Mouse (Mus musculus): Measurements from ENCODE around the gene Lpar2.

Lpar2 gene

DNA sequence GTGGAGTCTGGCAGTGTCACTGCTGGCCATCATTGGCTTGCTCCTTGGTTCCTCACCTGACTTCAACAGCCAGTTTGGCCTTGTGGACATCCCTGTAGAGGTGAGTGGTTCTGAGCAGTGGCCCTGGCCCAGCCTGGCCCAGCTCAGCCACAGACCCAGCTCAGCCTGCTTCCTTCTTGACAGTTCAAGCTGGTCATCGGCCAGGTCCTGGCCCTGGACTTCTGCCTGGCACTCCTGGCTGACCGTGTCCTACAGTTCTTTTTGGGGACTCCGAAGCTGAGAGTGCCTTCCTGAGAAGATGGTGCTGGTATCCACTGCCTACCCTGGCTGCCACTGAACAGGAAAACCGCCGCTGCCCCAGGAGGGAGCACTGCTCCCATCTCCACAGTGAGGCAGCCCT is 15.0 kb upstream of the Lpar2 start:
- DNase-seq (ENCODE audit: low spot score), result no peak

DNA sequence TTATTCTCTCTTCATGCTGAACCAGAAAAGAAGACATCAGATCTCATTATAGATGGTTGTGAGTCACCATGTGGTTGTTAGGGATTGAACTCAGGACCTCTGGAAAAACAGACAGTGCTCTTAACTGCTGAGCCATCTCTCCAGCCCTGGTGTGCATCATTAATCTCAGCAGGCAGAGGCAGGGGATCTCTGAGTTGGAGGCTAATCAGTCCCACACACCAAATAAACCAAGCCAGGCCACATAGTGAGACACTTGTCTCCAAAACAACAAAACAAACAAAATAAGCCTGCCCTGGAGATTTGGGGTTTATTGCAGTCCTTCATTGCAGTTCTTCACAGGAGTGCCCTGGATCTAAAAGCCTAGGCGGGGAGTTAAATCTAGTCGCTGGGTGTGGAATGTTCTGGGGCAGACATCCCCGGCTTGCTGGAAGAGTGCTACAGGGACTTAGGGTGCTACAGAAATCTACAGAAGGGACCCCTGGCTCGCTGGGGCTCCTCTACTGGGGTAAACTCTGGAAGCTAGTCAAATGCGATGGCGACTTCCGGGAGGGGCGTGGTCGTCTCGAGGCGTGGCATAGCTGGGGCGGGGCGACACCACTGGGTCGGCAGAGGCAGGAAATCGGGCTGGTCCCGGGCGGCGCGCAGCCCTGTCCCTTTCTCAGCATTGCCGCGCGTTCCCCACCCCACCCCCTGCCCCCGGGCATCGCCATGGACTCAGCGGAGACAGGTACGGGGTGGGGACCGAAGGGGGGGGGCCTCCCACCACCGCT is 13.9 kb upstream of the Lpar2 start, which contains the start of gene Gmip:
TSS of gene Gmip (plus strand) at position 586 of the 770 bp plus-strand sequence.
- DNase-seq (ENCODE audit: low spot score), result peak; percentile 86

DNA sequence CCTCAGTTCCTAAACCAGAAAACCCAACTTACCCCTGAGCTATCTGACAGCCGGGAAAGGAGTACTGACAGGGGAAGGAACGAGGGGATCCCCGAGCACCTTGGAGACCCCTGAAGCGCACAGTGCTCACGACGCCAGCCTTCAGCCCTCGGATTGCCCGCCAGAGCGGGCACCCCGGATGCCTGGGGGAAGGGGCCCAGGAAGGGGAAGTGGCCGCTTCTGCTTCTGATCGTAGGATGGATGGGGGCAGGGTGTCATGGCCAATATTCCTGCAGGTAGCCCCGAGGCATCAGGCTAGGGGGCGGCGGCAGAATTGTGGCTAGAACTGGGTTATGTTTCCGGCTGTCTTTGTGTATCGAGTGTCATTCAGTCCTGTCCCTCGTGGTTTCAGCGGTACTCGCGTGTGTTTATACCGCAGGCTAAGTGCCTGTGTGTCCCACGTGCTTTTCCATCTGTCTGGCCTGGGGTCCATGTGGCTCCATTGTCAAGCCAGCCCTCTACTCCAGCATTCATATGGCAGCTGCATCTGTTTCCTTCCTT is 13.3 kb upstream of the Lpar2 start:
- DNase-seq (ENCODE audit: low spot score), result no peak

DNA sequence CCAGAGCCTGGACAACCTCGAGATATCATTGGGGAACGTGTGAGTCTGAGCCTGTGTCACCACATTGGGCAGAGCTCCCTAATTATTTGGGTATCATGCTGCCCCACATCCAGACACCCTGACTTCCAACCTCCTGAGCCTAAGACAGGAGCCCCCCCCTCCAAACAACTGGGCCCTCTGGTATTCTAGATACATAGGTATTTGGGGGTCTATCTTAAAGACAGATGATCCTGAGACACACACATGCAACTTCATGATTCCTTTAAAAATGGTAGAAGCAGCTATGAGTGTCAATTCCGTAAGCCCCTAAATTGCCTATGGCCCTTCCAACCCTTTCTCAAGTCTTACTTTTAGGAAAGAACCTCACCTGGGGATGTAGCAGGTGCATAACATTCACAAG is 12.4 kb upstream of the Lpar2 start:
- DNase-seq (ENCODE audit: low spot score), result no peak

DNA sequence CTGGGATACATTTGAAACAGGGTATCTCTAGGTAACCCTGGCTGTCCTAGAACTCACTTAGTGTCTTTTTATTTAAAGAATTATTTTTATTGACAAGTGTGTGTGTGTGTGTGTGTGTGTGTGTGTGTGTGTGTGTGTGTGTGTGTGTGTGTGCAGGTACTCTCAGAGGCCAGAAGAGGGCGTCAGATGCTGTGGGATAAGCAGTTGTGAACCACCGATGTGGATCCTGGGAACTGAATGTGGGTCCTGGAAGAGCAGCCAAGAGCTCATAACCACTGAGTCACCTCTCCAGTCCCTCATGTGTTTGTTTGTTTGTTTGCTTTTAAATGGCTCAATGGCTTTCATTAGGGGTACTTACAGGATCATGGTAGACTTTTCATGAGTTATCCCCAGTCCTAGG is 7.3 kb upstream of the Lpar2 start:
- no peak for DNase-seq (ENCODE audit: low spot score)

DNA sequence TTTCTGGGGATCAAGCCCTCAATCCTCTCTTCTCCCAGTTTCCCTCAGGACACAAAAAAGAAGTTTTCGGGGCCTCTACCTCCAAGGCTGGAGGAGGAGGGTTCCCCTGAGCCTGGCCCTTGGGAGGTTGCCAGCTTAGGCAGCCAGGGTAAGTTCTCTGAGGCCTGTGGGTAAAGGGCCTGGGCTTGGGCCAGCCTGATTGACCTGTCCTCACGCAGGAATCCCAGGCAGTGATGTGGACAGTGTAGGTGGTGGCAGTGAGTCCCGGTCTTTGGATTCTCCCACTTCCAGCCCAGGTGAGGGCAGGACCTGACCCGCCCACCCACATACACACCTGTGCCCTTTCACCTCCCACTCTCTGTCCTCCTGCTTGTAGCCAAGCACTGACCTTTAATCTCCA is 6.8 kb upstream of the Lpar2 start:
- DNase-seq (ENCODE audit: low spot score), result no peak

DNA sequence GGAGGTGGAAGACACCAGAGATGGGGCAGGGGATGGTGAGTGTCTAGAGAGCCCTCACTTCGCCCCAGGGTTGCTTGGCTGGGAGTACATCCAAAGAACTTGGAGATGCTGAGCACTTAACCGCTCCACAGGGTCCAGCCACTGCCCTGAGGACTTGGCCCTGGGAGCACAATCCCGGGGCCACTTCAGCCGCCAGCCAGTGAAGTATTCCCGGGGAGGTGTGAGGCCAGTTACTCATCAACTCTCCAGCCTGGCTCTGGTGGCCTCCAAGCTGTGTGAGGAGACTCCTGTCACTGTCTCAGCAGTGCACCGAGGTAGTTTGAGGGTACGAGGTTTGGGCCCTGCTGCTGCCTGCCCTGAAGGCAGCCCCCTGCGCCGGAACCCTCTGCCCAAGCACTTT is 1.8 kb upstream of the Lpar2 start:
- DNase-seq (ENCODE audit: low spot score), result no peak

DNA sequence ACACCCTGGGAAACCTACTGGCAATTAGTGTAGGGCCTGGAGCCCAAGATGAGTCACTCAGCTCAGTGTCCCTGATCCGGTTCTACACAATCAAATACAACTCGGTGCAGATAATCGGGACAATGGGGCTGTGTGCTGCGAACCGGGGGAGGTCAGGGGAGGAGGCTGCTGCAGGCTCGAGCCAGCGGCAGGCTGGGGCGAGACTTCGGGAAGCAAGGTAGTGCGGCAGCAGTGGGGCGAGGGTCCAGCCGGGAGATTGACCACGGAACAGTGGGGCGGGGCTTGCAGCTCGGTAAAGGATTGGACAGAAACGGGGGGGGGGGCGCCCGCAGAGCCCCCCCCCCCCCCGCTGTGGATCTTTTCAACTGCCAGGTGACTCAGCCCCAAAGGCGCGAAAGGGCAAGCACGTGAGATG is 251 bp upstream of the Lpar2 start:
- no peak for DNase-seq (ENCODE audit: low spot score)

DNA sequence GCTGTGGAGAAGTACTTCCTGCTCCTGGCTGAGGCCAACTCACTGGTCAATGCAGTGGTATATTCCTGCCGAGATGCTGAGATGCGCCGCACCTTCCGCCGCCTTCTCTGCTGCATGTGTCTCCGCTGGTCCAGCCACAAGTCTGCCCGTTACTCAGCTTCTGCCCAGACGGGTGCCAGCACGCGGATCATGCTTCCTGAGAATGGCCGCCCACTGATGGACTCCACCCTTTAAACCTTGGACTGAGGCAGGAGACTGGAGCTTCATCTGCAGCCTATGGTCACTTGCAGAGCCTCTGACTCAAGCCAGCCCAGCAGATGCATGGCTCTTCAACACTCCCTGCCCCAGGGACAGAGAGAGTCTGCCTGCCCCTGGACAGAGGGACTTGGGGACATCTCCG is 4.1 kb downstream of the Lpar2 start:
- no peak for DNase-seq (ENCODE audit: low spot score)

DNA sequence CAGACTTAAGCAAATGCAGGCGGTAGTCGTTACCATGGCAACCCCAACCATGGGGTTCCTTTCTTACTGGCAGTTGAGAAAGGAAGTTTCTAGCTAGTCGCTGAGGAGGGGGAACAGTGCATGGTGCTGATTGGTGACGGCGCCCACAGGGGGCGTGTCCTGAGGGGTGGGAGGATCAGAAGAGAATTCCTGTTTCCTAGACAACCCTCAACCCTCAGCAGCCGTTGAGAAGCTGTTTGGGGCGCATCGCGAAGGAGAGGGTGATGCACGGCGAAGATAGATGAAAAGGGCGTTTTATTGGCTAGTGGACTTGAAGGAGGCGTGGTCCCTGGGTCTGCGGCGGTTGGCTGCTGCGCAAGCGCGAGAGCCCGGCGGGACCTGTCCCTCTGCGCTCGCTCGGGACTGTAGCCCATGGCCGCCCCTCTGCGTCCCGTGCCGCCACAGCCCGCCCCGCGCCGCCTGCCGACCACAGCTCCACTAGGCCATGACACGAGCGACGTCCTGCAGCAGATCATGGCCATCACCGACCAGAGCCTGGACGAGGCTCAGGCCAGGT is 10.1 kb downstream of the Lpar2 start, which contains the start of gene Pbx4:
TSS of gene Pbx4 (plus strand) at position 194 of the 556 bp plus-strand sequence.
- DNase-seq (ENCODE audit: low spot score), result peak; percentile 86

DNA sequence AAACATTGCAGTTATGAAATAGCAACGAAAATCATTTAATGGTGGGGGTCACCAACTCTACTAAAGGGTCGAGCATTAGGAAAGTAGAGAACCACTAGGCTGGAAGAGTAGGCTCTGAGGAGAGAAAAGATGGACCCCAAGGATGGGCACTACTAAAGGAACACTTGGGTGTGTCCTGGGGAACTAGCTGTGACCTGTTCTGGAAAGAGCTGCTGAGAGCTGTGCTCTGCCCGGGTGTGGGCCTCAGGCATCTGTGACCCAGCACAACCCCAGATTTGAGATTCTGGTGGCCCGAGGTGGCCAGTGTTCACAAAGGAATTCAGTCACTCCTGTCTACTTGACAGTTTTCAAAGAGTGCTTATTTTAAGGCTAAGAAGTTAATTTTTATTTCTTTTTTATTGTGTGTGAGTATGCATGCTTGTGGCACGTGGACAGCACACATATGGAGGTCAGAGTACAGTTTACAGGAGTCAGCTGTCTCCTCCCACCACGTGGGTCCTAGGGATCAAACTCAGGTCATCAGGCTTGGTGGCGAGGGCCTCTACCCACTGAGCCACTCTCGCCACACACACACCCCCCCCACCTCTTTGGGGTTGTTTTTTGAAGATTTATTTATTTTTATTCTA is 14.9 kb downstream of the Lpar2 start:
- no peak for DNase-seq (ENCODE audit: low spot score)

DNA sequence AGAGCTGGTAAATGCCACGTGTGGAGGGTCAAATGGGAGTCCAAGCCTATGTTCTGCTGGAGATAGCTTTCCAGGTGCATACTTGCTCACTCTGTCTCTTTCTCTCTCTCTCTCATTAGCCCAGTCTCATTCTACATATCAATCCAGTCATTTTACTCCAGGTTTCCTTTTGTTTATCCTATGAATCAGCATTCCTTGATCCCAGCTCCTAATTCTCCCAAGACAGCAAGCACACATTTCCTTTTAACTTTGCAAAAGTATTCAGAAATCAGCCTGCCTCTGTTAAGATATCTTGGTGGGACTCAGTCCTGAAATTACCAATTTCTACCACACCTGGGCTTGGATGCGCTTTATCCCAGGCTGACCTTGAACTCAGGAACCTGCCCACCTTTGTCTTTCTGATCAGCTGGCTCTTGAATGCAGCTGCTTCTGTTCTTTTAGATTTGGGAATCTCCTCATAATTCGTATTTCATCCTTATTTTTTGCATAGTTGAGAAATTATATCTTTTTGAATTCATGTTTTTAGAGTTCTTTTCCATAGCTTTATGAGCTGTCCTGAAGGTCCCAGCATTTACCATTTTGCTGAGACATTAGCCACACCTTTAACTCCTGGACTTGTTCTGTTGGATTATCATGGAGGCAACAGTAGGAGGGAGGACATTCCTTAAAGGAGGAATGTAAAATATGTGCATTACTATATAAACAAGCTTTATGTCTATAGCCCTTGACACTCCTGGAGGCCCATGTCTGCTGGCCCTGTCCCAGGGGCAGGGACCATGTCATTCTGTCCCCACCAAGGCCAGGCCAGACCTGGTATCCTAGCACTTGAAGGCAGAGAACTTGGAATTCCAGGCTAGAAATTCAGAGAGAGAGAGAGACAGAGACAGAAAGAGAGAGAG is 25.2 kb downstream of the Lpar2 start:
- DNase-seq (ENCODE audit: low spot score), result no peak

DNA sequence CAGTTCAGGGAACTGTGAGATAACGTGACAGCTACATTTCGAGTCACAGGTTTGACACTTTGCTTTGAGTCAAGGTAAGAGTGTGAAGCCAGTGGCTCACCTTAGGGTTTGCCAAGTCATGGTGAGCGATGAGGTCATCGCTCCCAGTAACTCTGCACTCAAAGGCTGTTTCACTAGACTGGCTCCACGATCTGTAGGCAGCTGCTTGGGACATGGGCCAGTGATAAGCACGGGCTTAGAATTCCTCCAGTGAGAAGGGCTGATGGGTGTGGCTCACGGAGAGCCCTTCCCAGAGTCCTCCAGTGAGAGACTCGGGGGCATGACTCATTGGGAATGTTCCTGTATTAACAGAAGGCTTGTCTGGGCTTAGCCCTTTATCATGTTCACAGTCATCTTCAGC is 26.7 kb downstream of the Lpar2 start:
- peak; percentile 79 for DNase-seq (ENCODE audit: low spot score)

DNA sequence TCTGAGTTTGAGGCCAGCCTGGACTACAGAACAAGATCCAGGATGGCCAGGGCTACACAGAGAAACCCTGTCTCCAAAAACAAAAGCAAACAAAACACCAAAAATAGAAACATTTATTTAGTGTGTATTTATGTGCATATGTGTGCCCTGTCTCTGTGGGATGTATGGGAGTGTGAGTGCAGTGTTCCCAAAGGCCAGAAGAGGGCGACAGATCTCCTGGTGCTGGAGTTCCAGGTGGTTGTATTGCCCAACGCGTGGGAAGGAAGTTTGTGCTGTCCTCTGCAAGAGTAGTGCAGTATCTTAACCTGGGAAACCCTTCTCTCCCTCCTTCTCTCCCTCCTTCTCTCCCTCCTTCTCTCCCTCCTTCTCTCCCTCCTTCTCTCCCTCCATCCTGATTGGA is 27.7 kb downstream of the Lpar2 start:
- DNase-seq (ENCODE audit: low spot score), result no peak

DNA sequence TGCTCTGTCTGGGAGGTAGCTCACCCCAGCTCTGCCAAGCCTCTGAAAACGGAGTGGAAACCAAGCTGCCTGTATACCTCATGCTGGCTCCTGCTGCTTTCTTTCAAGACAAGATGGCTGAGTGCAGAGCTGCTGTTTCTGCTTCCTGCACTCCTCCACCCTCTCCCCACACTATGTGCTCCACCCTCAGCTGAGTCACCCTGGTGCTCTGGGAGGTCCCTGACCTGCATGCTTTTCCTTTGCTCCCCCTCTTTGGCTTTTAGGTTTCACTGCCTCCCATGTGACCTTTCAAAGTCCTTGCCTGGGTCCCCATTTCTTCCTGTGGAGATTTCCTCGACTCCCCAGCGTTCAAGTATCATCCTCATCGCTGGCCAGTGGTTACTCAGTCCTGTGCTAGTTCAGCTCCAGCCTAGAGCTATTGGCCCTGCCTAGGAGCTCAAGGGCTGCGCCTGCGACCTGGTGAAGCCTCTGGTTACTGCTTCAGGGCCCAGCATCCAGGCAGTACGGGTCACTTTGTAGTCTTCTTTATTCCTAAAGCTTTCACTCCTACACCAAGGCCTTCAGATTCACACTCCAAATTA is 28.8 kb downstream of the Lpar2 start:
- no peak for DNase-seq (ENCODE audit: low spot score)

DNA sequence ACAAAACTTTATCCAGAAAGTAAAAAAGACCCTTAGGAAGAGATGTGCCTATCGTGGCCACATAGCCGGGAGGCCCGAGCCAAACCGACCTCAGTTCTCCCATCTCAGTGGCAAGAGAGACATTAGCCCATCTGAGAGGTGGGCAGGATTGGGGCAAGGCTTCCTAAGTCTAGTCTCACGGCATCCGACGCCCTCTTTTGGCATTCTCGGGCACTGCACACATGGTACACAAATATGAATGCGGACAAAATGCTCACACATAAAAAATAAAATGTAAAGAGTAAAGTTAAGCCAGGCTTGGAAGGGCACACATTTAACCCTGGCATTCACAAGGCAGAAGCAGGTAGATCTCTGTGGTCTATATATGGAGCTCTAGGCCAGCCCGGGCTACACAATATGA is 31.6 kb downstream of the Lpar2 start:
- no peak for DNase-seq (ENCODE audit: low spot score)

DNA sequence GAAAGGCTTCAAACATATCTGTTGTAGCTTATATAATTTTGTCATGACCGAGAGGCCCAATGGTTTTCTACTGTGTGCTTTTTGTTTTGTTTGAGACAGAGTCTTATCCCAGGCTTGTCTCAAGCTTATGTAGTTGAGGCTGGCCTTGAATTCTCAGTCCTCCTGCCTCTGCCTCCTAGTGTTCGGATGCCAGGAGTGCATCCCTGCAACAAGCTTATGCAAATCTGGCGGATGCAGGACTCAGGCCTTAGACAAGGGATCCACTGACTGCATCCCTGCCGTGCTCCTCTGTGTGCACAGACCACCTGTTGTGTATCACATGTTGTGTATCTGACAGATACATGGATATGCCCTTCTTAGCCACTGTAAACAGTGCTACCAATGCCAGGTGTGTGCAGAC is 38.6 kb downstream of the Lpar2 start:
- DNase-seq (ENCODE audit: low spot score), result no peak

DNA sequence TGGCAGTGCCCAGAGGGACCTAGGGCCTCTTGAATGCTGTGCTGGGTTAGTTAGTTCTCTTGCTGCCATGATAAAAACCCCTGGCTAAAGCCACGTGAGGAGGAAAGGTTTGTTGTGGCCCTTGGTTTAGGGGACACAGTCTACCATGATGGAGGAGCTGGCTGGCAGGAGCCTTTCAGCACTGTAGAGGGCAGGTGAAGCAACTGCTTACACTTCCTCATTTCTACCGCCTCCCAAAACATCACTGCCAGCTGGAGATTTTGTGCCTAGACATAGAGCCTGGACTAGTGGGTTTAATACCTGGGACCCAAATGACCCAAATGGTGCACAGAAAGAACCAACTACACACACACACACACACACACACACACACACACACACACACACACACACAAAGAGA is 39.0 kb downstream of the Lpar2 start:
- no peak for DNase-seq (ENCODE audit: low spot score)

DNA sequence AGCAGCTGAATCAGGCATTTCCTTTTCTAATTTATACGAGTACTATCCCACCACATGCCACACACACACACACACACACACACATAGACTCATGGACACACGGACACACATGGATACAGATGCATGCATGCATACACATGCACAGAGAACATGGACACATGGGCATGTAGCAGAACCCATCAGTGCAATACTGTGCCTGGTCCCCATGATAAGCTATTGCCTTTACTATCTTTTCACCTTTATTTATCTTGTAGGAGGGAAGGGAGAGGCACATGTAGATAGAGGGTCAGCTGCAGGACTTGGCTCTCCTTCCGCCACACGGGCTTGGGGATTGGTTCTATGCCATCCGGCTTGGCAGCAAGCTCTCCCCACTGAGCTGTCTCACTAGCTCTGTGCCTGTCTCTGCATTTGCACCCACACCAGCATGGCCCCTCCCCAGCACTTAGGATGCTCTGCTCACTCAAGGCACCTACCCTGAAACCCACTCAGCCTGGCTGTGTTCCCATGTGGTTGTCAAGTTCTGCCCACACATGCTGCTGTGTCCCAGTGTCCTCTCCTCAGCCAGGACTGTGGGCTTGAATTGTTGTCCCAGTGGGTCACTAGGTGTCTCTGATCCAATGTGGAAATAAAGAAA is 41.3 kb downstream of the Lpar2 start:
- DNase-seq (ENCODE audit: low spot score), result no peak

DNA sequence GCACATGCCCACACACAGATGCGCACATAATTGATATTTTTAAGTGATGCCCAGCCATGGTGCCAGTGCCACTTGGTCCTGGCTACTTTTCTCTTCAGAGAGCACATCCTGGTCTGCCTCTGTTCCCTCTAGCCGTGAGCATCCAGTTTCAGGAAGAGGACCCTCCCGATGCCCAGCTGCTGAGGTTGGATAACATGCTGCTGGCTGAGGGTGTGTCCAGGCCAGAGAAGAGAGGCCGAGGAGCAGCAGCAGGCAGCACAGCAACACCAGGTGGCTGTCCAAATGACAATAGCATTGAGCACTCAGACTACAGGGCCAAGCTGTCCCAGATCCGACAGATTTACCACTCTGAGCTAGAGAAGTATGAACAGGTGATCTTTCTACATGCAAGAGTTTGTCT is 42.0 kb downstream of the Lpar2 start:
- DNase-seq (ENCODE audit: low spot score), result no peak

DNA sequence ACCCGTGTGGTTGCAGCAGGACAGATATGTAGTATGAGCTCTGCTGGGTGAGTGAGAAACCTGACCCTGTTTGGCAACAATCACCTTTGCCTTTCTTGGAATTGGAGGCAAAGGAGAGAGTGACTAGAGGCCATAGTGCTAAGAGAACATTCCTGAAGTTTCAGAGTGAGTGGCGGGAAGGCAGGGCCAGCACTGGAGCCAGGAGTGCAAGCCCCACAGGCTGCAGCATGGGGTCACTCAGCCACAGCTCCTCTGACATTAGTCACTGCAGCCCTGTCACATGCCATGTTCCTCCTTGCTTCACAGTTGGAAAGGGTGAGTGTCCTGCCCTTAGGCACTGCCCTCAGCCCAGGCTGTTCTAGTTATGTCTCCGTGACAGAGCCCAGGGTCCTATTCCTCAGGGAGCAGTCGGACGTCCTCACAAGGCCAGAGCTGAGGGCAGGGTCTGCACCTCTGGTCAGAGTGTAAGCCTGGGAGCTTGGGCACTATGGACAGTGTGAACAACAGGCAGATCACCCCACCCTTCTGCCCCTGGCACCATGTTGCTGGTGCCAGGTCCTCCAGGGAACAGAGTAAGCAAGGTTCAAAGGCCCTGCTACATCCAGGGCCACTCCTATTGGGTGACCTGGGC is 45.6 kb downstream of the Lpar2 start:
- no peak for DNase-seq (ENCODE audit: low spot score)

Data from lung, postnatal 25 days (tissue).